Mouse (Mus musculus) cerebellum, postnatal 4 days (tissue): ENCODE data around the gene Tph1.
"Not testable (repeated sequence)": the region's sequence is repeated elsewhere in the genome, so short reads cannot be mapped to it uniquely, and the experiment has no call there.

ENCODE experiments used
- DNase-seq, 2 experiments: peaks; one replicate each; pipeline ENCODE4 v3.0.0; 2022; ENCODE audit warnings: low spot score in 2 of 2, mixed read lengths in 1 of 2

Gene Tph1

GRCm38 (mm10) chr7:46672160-46672672 is at the start of gene Tph1:
TSS of gene Tph1 (minus strand) at chr7:46672537.
- no peak for DNase-seq

- DNase-seq: no peak
Observed at GRCm38 (mm10) chr7:46720460-46720859, 48.1 kb upstream of the Tph1 start.

GRCm38 (mm10) chr7:46719526-46719925 is 47.2 kb upstream of the Tph1 start:
- no peak for DNase-seq

GRCm38 (mm10) chr7:46718591-46719270 is 46.4 kb upstream of the Tph1 start:
- peak in 1 of 2 experiments; percentile 37 for DNase-seq

- DNase-seq: no peak
Observed at GRCm38 (mm10) chr7:46716897-46717296, 44.6 kb upstream of the Tph1 start.

- no peak for DNase-seq
Observed at GRCm38 (mm10) chr7:46715600-46715999, 43.3 kb upstream of the Tph1 start, which contains the start of gene Saa3. TSS of gene Saa3 (minus strand) at chr7:46715700.

- peak in 1 of 2 experiments; percentile 68 for DNase-seq
Observed at GRCm38 (mm10) chr7:46714518-46714917, 42.2 kb upstream of the Tph1 start.

- DNase-seq: no peak
Observed at GRCm38 (mm10) chr7:46712250-46712649, 39.9 kb upstream of the Tph1 start.

GRCm38 (mm10) chr7:46710390-46710844 is 38.1 kb upstream of the Tph1 start, which contains the start of gene Saal1:
TSS of gene Saal1 (minus strand) at chr7:46710680.
- peak; percentile 84 to 92 for DNase-seq

GRCm38 (mm10) chr7:46700521-46701025 is 28.2 kb upstream of the Tph1 start:
- no peak for DNase-seq

GRCm38 (mm10) chr7:46696754-46697153 is 24.4 kb upstream of the Tph1 start:
- DNase-seq: no peak

GRCm38 (mm10) chr7:46686827-46687226 is 14.5 kb upstream of the Tph1 start:
- DNase-seq: no peak

GRCm38 (mm10) chr7:46680732-46681131 is 8.4 kb upstream of the Tph1 start:
- DNase-seq: no peak

- not testable (repeated sequence) for DNase-seq
Observed at GRCm38 (mm10) chr7:46679044-46679443, 6.7 kb upstream of the Tph1 start.

- no peak for DNase-seq
Observed at GRCm38 (mm10) chr7:46678417-46678816, 6.1 kb upstream of the Tph1 start.

- DNase-seq: peak in 1 of 2 experiments; percentile 24
Observed at GRCm38 (mm10) chr7:46676808-46677360, 4.5 kb upstream of the Tph1 start.

GRCm38 (mm10) chr7:46675886-46676285 is 3.5 kb upstream of the Tph1 start:
- no peak for DNase-seq

GRCm38 (mm10) chr7:46675061-46675460 is 2.7 kb upstream of the Tph1 start:
- no peak for DNase-seq

- no peak for DNase-seq
Observed at GRCm38 (mm10) chr7:46667256-46667655, 5.1 kb downstream of the Tph1 start.

- DNase-seq: peak; percentile 46 to 54
Observed at GRCm38 (mm10) chr7:46665236-46665635, 7.1 kb downstream of the Tph1 start.

- no peak for DNase-seq
Observed at GRCm38 (mm10) chr7:46661591-46662090, 10.7 kb downstream of the Tph1 start.

- no peak for DNase-seq
Observed at GRCm38 (mm10) chr7:46652279-46652678, 20.1 kb downstream of the Tph1 start.

- not testable (repeated sequence) for DNase-seq
Observed at GRCm38 (mm10) chr7:46650231-46650630, 22.1 kb downstream of the Tph1 start.
